ENCODE assay signal across 12 mouse cellular contexts in the genomic region with DNA sequence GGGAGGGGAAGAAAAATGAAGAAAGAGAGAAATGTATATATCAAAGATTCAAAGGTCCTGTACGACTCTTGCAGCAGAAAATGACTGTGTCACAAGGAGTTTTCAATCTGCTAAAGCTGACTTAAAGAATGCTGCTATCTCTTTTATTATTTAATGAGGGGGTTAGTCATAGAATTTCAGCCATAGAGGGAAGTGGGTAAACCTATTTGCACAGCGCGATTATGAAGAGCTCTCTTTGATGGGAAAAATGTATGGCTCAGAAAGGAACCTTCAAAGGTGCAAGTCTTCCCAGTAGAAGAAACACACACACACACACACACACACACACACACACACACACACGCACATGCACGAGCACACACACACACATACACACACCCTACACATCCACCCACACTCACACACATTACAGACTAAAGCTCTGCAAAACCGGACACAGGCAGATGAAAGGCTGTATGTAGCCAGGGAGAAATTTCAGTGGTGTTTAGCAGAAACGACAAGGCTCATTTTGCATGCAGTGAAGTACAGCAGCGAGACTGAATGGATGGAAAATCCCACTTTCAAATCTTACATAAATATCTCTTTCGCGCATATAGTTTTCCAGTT. TPM values are rescaled to one million over a fixed set of nuclear protein-coding genes. Genes with fewer than 3 reads are reported as not detected.
A peak's percentile ranks its signal among the peaks of the same experiment; 100 is the strongest.
DNase-seq lines count a peak whose midpoint lies in the region; ATAC-seq lines count a peak whose summit lies in the region.
"Had no signal": no experiment of that assay in that cellular context is flagged by ENCODE, and none has a peak within 500 bp of the region (broad histone marks: within the 10 kb centered on the region; RNA-seq: fewer than 3 reads in every experiment).

No protein-coding gene starts in this region.

- H3K27ac ChIP-seq in heart, embryonic 11.5 days (ENCODE audit: low read depth, low read length), result no peak overlapping the region
- no peak overlapping the region for H3K27ac ChIP-seq in limb, embryonic 13.5 days
- no peak overlapping the region for H3K27ac ChIP-seq in stomach, embryonic 16.5 days (ENCODE audit: low read length)

- H3K27me3 ChIP-seq in heart, embryonic 11.5 days (ENCODE audit: control insufficient read depth, insufficient read depth, low read length), result peaks cover 47% of the 10 kb centered on the region
- H3K27me3 ChIP-seq in limb, embryonic 13.5 days, result peaks cover 72% of the 10 kb centered on the region
- H3K27me3 ChIP-seq in stomach, embryonic 16.5 days (ENCODE audit: control insufficient read depth, insufficient read depth, low read length), result peaks cover 32% of the 10 kb centered on the region

- WGBS in heart, embryonic 11.5 days (ENCODE audit: insufficient replicate concordance), result 41% methylated on average over 10 of the region's 10 CpGs
- 40% methylated on average over 10 of the region's 10 CpGs for WGBS in limb, embryonic 13.5 days
- 24% methylated on average over 10 of the region's 10 CpGs for WGBS in stomach, embryonic 16.5 days

- H3K4me3 ChIP-seq in heart, embryonic 11.5 days (ENCODE audit: low read depth, low read length), result peak overlapping the region; percentile 0; the same call in 1 of the 2 replicates
- H3K4me3 ChIP-seq in limb, embryonic 13.5 days, result peak overlapping the region; percentile 46
- no peak overlapping the region; the same call in 1 of the 2 replicates for H3K4me3 ChIP-seq in stomach, embryonic 16.5 days (replicated peaks; ENCODE audit: low read length)

- no peaks in the 10 kb centered on the region for H3K4me1 ChIP-seq in heart, embryonic 11.5 days (ENCODE audit: control insufficient read depth, insufficient read depth, low read length)
- peaks cover 20% of the 10 kb centered on the region for H3K4me1 ChIP-seq in limb, embryonic 13.5 days
- H3K4me1 ChIP-seq in stomach, embryonic 16.5 days (ENCODE audit: control insufficient read depth, insufficient read depth, low read length), result peaks cover 6% of the 10 kb centered on the region; the same call in 1 of the 2 replicates

- H3K4me2 ChIP-seq in heart, embryonic 11.5 days, result peak overlapping the region; percentile 93
- peak overlapping the region; percentile 84 for H3K4me2 ChIP-seq in limb, embryonic 13.5 days (replicated peaks)
- H3K4me2 ChIP-seq in stomach, embryonic 16.5 days (ENCODE audit: low read depth, low read length), result peak overlapping the region; percentile 74

- DNase-seq in heart, postnatal 4 days, result no peak
- DNase-seq in retina, postnatal 1 day, result peak; percentile 30
- no peak for DNase-seq in retina, embryonic 14.5 days (ENCODE audit: low spot score)
- no peak for DNase-seq in kidney, adult 9 months
- no peak for DNase-seq in left cerebral cortex, adult 8-10 months (ENCODE audit: low spot score in 2 of 2)
- DNase-seq: B cell, adult 2 months had no signal

- no peak for ATAC-seq in heart, embryonic 11.5 days (replicated peaks; ENCODE audit: insufficient number of reproducible peaks, low FRiP score, low TSS enrichment)
- ATAC-seq in limb, embryonic 13.5 days (ENCODE audit: low FRiP score, low read depth), result no peak
- ATAC-seq in stomach, embryonic 16.5 days (ENCODE audit: insufficient read depth, low FRiP score), result no peak
- ATAC-seq: Patski had no signal

- H3K36me3 ChIP-seq in heart, embryonic 11.5 days (ENCODE audit: control insufficient read depth, insufficient read depth, low read length), result no peaks in the 10 kb centered on the region
- no peaks in the 10 kb centered on the region for H3K36me3 ChIP-seq in limb, embryonic 13.5 days
- no peaks in the 10 kb centered on the region for H3K36me3 ChIP-seq in stomach, embryonic 16.5 days (ENCODE audit: control insufficient read depth, insufficient read depth, low read length)

- H3K9me3 ChIP-seq in heart, embryonic 11.5 days (replicated peaks; ENCODE audit: control insufficient read depth, low read length), result no peaks in the 10 kb centered on the region
- no peaks in the 10 kb centered on the region for H3K9me3 ChIP-seq in limb, embryonic 13.5 days
- H3K9me3 ChIP-seq in stomach, embryonic 16.5 days (replicated peaks; ENCODE audit: control insufficient read depth, low read length), result no peaks in the 10 kb centered on the region

- H3K9ac ChIP-seq in heart, embryonic 11.5 days (ENCODE audit: low read depth, low read length), result no peak overlapping the region
- no peak overlapping the region for H3K9ac ChIP-seq in limb, embryonic 13.5 days
- no peak overlapping the region for H3K9ac ChIP-seq in stomach, embryonic 16.5 days (ENCODE audit: low read length)

RNA-seq across cellular contexts. Expression of gene Cdh8, which starts 2.3 kb away (rescaled TPM):
- 0.90 and 0.94 TPM in 2 replicates for polyA plus RNA-seq in heart, embryonic 11.5 days (2014; fragmentation: Nextera tagmentation; extraction: Ambion mirVana)
- under 1 TPM; 0.56 to 0.91 TPM for total RNA-seq in heart, postnatal 4 days (2021)
- polyA plus RNA-seq in limb, embryonic 13.5 days (2015; fragmentation: Nextera tagmentation; extraction: Ambion mirVana), result 3.4 and 3.9 TPM in 2 replicates
- polyA plus RNA-seq in stomach, embryonic 16.5 days (2015; fragmentation: Nextera tagmentation; extraction: Ambion mirVana), result 1.4 and 1.6 TPM in 2 replicates
- total RNA-seq in left cerebral cortex, adult 8-10 months (2022), result 10 to 100 TPM; 46.1 to 53.2 (median 49.1) TPM
- total RNA-seq: megakaryocyte progenitor cell, adult 5-6 weeks had no signal
- polyA plus RNA-seq: Patski; testis, adult 2 months had no signal
